Mouse (Mus musculus): ENCODE data around the gene Zc2hc1c. TPM values are rescaled to one million over a fixed set of nuclear protein-coding genes. Genes with fewer than 3 reads are reported as not detected.

Gene Zc2hc1c
- total and polyA plus RNA-seq, 2 experiments from 2014 or later, result 1.7 to 1.8 TPM

- 81% methylated on average over 7 of the region's 7 CpGs for WGBS
- Histone ChIP-seq H3K9ac (replicated peaks; ENCODE audit: low read length, poor library complexity, severe bottlenecking) (no peak overlapping the region), H3K4me3 (ENCODE audit: low read depth, low read length) (no peak overlapping the region), H3K27ac (ENCODE audit: low read depth, low read length) (no peak overlapping the region), H3K4me2 (ENCODE audit: low read depth, low read length, poor library complexity, severe bottlenecking) (no peak overlapping the region), H3K27me3 (ENCODE audit: insufficient read depth, low read length) (no peaks in the 10 kb centered on the region), H3K36me3 (ENCODE audit: insufficient read depth, low read length) (no peaks in the 10 kb centered on the region), H3K9me3 (ENCODE audit: low read length) (no peaks in the 10 kb centered on the region), H3K4me1 (ENCODE audit: insufficient read depth, low read length) (no peaks in the 10 kb centered on the region)
- DNase-seq (ENCODE audit: low spot score) (no peak), ATAC-seq (ENCODE audit: low FRiP score) (no peak)
- 0 out of 2 replicates have a peak, but pooled peaks have one; percentile 6 for TF ChIP-seq CTCF (IDR thresholded peaks at IDR 0.05)
These were observed 17.1 kb upstream of the Zc2hc1c start for GRCm38 (mm10) chr12:85271132-85271842.

DNA sequence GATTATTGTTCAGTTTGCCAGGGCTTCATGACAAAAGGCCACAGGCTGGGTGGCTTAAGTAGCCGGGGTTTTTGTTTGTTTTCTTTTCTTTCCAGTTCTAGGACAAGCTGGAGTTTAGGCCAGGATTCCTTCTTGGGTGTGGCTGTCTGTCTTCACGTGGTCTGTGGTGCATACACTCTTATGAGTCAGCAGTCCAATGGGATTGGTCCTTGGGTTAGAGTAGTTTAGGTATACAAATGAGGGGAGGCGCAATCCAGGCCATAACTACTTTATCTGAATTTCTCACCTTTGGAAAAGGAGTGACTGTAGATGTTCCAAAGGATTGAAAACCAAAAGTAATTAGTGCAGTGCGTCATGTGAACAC, 16.6 kb upstream of the Zc2hc1c start:
- WGBS, result 81% methylated on average over 4 of the region's 4 CpGs
- Histone ChIP-seq H3K27me3 (ENCODE audit: insufficient read depth, low read length) (no peaks in the 10 kb centered on the region), H3K9me3 (ENCODE audit: low read length) (no peaks in the 10 kb centered on the region), H3K27ac (ENCODE audit: low read depth, low read length) (no peak overlapping the region), H3K9ac (replicated peaks; ENCODE audit: low read length, poor library complexity, severe bottlenecking) (no peak overlapping the region), H3K36me3 (ENCODE audit: insufficient read depth, low read length) (no peaks in the 10 kb centered on the region), H3K4me3 (ENCODE audit: low read depth, low read length) (no peak overlapping the region), H3K4me1 (ENCODE audit: insufficient read depth, low read length) (no peaks in the 10 kb centered on the region), H3K4me2 (ENCODE audit: low read depth, low read length, poor library complexity, severe bottlenecking) (no peak overlapping the region)
- TF ChIP-seq CTCF (IDR thresholded peaks at IDR 0.05), result no peak
- ATAC-seq (ENCODE audit: low FRiP score) (no peak), DNase-seq (ENCODE audit: low spot score) (no peak)

DNA sequence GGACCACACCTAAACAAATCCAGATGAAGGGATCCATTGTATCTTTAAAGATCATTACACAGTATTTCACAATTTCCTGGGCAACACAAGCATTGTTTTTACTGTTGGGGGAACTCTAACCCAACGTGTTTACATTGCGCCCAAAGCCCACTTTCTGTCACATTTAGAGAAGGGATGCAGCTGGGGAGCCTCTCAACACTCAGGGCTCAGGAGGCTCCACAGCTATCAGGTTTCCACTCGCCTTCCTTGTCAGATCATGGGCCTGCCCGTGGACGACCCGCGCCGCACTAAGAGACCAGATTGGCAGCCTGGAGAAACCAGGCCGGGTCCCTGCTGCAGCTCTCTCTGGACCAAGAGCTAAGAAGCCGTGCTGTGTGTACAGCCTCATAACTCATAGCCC, 14.9 kb upstream of the Zc2hc1c start:
- WGBS, result 86% methylated on average over 10 of the region's 10 CpGs
- TF ChIP-seq CTCF (IDR thresholded peaks at IDR 0.05), result no peak
- ATAC-seq (ENCODE audit: low FRiP score) (no peak), DNase-seq (ENCODE audit: low spot score) (no peak)
- H3K27ac ChIP-seq (ENCODE audit: low read depth, low read length), result no peak overlapping the region
- H3K4me1 ChIP-seq (ENCODE audit: insufficient read depth, low read length), result no peaks in the 10 kb centered on the region
- H3K4me3 ChIP-seq (ENCODE audit: low read depth, low read length), result no peak overlapping the region
- H3K36me3 ChIP-seq (ENCODE audit: insufficient read depth, low read length), result no peaks in the 10 kb centered on the region
- H3K9ac ChIP-seq (replicated peaks; ENCODE audit: low read length, poor library complexity, severe bottlenecking), result no peak overlapping the region
- no peaks in the 10 kb centered on the region for H3K9me3 ChIP-seq (ENCODE audit: low read length)
- H3K4me2 ChIP-seq (ENCODE audit: low read depth, low read length, poor library complexity, severe bottlenecking), result no peak overlapping the region
- H3K27me3 ChIP-seq (ENCODE audit: insufficient read depth, low read length), result no peaks in the 10 kb centered on the region

DNA sequence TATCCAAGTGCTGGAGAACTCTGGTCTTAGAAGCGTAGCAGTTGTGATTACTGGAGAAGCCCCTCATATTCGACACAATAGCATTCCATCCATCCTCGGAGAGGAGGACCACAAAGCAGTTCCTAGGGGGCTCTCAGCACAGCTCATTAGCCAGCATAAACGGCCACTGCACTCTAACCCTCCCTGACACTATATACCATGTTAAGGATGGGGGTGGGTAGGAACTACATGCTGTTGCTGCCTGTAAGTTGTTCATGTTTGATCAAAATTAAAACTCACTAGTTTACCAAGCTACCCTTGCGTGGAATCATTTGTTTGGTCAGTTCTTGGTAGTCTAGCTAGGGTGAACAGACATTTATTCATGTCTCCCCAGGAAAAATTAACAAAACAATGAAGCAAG, 12.1 kb upstream of the Zc2hc1c start:
- WGBS, result 76% methylated on average over 5 of the region's 5 CpGs
- H3K4me1 ChIP-seq (ENCODE audit: insufficient read depth, low read length), result peaks cover 2% of the 10 kb centered on the region; the same call in 1 of the 2 replicates
- no peak for TF ChIP-seq CTCF (IDR thresholded peaks at IDR 0.05)
- H3K9me3 ChIP-seq (ENCODE audit: low read length), result no peaks in the 10 kb centered on the region
- no peaks in the 10 kb centered on the region for H3K27me3 ChIP-seq (ENCODE audit: insufficient read depth, low read length)
- DNase-seq (ENCODE audit: low spot score) (no peak), ATAC-seq (ENCODE audit: low FRiP score) (no peak)
- H3K4me2 ChIP-seq (ENCODE audit: low read depth, low read length, poor library complexity, severe bottlenecking), result no peak overlapping the region
- H3K4me3 ChIP-seq (ENCODE audit: low read depth, low read length), result no peak overlapping the region
- H3K36me3 ChIP-seq (ENCODE audit: insufficient read depth, low read length), result no peaks in the 10 kb centered on the region
- no peak overlapping the region for H3K9ac ChIP-seq (replicated peaks; ENCODE audit: low read length, poor library complexity, severe bottlenecking)
- no peak overlapping the region for H3K27ac ChIP-seq (ENCODE audit: low read depth, low read length)

DNA sequence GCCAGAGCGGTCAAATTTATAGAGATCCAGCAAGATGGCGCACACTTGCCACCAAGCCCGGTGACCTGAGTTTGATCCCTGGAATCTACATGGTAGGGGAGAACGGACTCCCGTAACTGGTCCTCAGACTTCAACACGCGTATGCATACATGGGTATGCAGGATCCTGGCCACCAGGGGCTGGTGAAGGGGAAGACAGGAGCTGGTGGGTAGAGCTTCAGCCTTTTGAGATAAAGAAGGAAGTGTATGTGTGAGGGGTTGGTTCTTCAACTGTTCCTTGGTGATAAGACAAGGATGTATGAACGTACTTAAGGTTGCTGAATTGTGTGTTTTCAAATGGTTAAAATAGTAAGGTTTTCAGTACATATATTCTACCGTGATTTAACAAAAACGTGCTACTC, 9.5 kb upstream of the Zc2hc1c start:
- no peak overlapping the region for H3K27ac ChIP-seq (ENCODE audit: low read depth, low read length)
- no peaks in the 10 kb centered on the region for H3K36me3 ChIP-seq (ENCODE audit: insufficient read depth, low read length)
- H3K4me2 ChIP-seq (ENCODE audit: low read depth, low read length, poor library complexity, severe bottlenecking), result no peak overlapping the region
- peaks cover 2% of the 10 kb centered on the region; the same call in 1 of the 2 replicates for H3K4me1 ChIP-seq (ENCODE audit: insufficient read depth, low read length)
- no peak for TF ChIP-seq CTCF (IDR thresholded peaks at IDR 0.05)
- ATAC-seq (ENCODE audit: low FRiP score) (no peak), DNase-seq (ENCODE audit: low spot score) (no peak)
- no peak overlapping the region for H3K4me3 ChIP-seq (ENCODE audit: low read depth, low read length)
- H3K9ac ChIP-seq (replicated peaks; ENCODE audit: low read length, poor library complexity, severe bottlenecking), result no peak overlapping the region
- no peaks in the 10 kb centered on the region for H3K27me3 ChIP-seq (ENCODE audit: insufficient read depth, low read length)
- WGBS, result 96% methylated on average over 10 of the region's 10 CpGs
- H3K9me3 ChIP-seq (ENCODE audit: low read length), result no peaks in the 10 kb centered on the region

GRCm38 (mm10) chr12:85279396-85280080, 8.9 kb upstream of the Zc2hc1c start:
- Histone ChIP-seq H3K36me3 (ENCODE audit: insufficient read depth, low read length) (no peaks in the 10 kb centered on the region), H3K9me3 (ENCODE audit: low read length) (no peaks in the 10 kb centered on the region), H3K4me3 (ENCODE audit: low read depth, low read length) (peak overlapping the region; percentile 59), H3K4me2 (ENCODE audit: low read depth, low read length, poor library complexity, severe bottlenecking) (peak overlapping the region; percentile 60), H3K4me1 (ENCODE audit: insufficient read depth, low read length) (peaks cover 2% of the 10 kb centered on the region; the same call in 1 of the 2 replicates), H3K27ac (ENCODE audit: low read depth, low read length) (peak overlapping the region; percentile 78; the same call in 1 of the 2 replicates), H3K9ac (replicated peaks; ENCODE audit: low read length, poor library complexity, severe bottlenecking) (peak overlapping the region; percentile 62), H3K27me3 (ENCODE audit: insufficient read depth, low read length) (no peaks in the 10 kb centered on the region)
- DNase-seq (ENCODE audit: low spot score) (no peak), ATAC-seq (ENCODE audit: low FRiP score) (peak; percentile 47; the same call in 1 of the 2 replicates)
- no peak for TF ChIP-seq CTCF (IDR thresholded peaks at IDR 0.05)
- 8% methylated on average over 10 of the region's 10 CpGs for WGBS

Measured in midbrain, postnatal 0 days (tissue).